Mouse (Mus musculus): ENCODE results near the gene Kif6. TPM values are rescaled to one million over a fixed set of nuclear protein-coding genes. Genes with fewer than 3 reads are reported as not detected.

Gene Kif6
- polyA plus RNA-seq, 1 experiment from 2014 or later, result 3.3 TPM

DNA sequence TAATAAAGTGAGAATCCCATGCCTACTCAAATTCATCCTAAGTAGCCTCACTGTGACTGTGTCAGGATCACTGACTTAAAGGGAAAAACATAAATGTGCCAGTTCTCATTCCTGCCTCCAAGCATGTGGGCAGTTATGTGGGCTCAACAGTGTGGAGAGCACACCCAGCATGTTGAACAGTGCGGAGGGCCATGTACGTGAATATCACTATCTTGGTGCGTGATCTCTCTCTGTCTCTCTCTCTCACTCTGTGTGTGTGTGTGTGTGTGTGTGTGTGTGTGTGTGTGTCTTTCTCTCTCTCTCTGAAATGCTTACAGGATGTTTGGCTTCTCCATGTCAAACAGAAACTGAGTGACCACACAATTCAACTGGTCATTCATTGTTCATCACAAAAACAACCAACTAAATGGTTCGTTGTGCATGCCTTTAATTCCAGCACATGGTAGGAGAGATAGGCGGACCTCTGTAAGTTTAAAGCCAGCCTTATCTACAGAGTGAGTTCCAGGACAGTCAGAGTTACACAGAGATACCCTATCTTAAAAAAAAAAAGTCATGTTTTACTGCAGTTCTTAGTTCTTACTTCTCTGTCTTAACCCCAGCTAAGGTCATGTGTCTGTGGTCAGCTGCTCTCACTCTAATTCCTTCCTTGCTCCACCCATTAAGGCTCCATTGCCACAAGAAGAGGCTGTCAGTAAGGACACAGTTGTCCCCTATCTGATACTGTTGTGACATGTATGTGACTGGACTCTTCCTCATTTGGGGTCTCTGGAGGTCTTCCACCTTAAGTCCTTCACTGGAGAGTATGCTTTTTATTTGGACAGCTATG lies 266.2 kb downstream of the Kif6 start:
- WGBS, result 88% methylated on average over 5 of the region's 5 CpGs
- Histone ChIP-seq H3K4me1 (replicated peaks; ENCODE audit: control insufficient read depth, insufficient read depth, low read length) (peaks cover 8% of the 10 kb centered on the region), H3K4me2 (ENCODE audit: low read length) (no peak overlapping the region), H3K9me3 (ENCODE audit: control insufficient read depth, low read length) (no peaks in the 10 kb centered on the region), H3K4me3 (replicated peaks; ENCODE audit: low read length) (no peak overlapping the region), H3K36me3 (ENCODE audit: control insufficient read depth, insufficient read depth) (no peaks in the 10 kb centered on the region), H3K9ac (replicated peaks; ENCODE audit: low read depth, low read length) (no peak overlapping the region), H3K27me3 (replicated peaks; ENCODE audit: control insufficient read depth, insufficient read depth, low read length) (no peaks in the 10 kb centered on the region), H3K27ac (ENCODE audit: low read length) (no peak overlapping the region)
- ATAC-seq, result no peak

DNA sequence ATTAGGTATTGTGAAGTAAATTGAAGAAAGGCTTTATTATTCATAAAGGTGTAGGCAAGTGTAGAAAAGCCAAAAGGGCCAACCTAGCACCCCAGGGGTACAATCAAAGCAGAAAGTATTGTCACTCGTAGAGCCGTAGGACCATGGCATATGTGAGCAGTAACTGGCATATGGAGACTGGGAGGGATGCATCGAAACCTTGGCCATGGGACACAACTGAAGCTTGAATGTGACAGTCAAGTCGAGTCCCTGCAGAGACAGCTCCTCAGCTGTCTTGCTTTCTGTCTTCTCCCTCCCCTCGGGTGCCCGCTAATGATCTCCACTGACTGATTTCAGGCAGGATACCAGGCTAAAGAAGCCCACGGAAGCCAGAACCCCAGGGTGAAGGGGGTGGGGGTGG lies 266.9 kb downstream of the Kif6 start:
- Histone ChIP-seq H3K9me3 (ENCODE audit: control insufficient read depth, low read length) (no peaks in the 10 kb centered on the region), H3K4me1 (replicated peaks; ENCODE audit: control insufficient read depth, insufficient read depth, low read length) (peaks cover 8% of the 10 kb centered on the region), H3K4me3 (replicated peaks; ENCODE audit: low read length) (no peak overlapping the region), H3K36me3 (ENCODE audit: control insufficient read depth, insufficient read depth) (no peaks in the 10 kb centered on the region), H3K27me3 (replicated peaks; ENCODE audit: control insufficient read depth, insufficient read depth, low read length) (no peaks in the 10 kb centered on the region), H3K9ac (replicated peaks; ENCODE audit: low read depth, low read length) (no peak overlapping the region), H3K27ac (ENCODE audit: low read length) (no peak overlapping the region), H3K4me2 (ENCODE audit: low read length) (no peak overlapping the region)
- ATAC-seq, result no peak
- 73% methylated on average over 7 of the region's 7 CpGs for WGBS

DNA sequence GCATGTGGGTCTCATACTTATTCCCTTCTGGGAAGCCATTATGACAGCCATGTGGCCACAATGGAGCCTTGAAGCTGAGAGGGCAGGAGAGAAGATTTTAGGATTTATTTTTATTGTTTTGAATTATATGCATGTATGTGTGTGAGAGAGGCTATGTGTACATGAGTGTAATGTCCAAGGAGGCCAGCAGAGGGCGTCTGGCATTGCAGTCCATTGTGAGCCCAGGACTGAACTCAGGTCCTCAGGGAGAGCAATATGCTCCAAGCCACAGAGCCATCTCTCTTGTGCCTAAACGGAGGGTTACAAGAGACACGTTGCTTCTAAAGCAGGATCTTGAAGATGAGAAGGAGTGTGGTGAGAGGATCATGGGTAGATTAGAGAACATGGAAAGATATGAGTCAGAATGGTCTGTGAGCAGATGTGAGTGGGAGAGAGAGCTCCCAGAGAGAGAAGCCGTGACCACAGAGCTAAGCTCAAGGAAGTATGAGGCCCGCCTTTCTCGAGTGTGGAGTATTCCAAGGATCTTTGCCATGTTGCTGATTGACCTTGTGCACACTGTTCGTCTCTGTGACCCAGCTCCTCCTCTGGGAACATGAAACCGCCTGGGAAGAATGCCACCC lies 268.3 kb downstream of the Kif6 start:
- Histone ChIP-seq H3K9ac (replicated peaks; ENCODE audit: low read depth, low read length) (no peak overlapping the region), H3K4me3 (replicated peaks; ENCODE audit: low read length) (no peak overlapping the region), H3K27ac (ENCODE audit: low read length) (no peak overlapping the region), H3K9me3 (ENCODE audit: control insufficient read depth, low read length) (no peaks in the 10 kb centered on the region), H3K4me1 (replicated peaks; ENCODE audit: control insufficient read depth, insufficient read depth, low read length) (peaks cover 8% of the 10 kb centered on the region), H3K4me2 (ENCODE audit: low read length) (no peak overlapping the region), H3K36me3 (ENCODE audit: control insufficient read depth, insufficient read depth) (no peaks in the 10 kb centered on the region), H3K27me3 (replicated peaks; ENCODE audit: control insufficient read depth, insufficient read depth, low read length) (no peaks in the 10 kb centered on the region)
- no peak for ATAC-seq
- WGBS, result 87% methylated on average over 8 of the region's 8 CpGs

- Histone ChIP-seq H3K27me3 (replicated peaks; ENCODE audit: control insufficient read depth, insufficient read depth, low read length) (no peaks in the 10 kb centered on the region), H3K4me1 (replicated peaks; ENCODE audit: control insufficient read depth, insufficient read depth, low read length) (peaks cover 11% of the 10 kb centered on the region), H3K4me2 (ENCODE audit: low read length) (no peak overlapping the region), H3K36me3 (ENCODE audit: control insufficient read depth, insufficient read depth) (no peaks in the 10 kb centered on the region), H3K27ac (ENCODE audit: low read length) (no peak overlapping the region), H3K4me3 (replicated peaks; ENCODE audit: low read length) (no peak overlapping the region), H3K9me3 (ENCODE audit: control insufficient read depth, low read length) (no peaks in the 10 kb centered on the region), H3K9ac (replicated peaks; ENCODE audit: low read depth, low read length) (no peak overlapping the region)
- peak; percentile 24 for ATAC-seq
- 44% methylated on average over 11 of the region's 11 CpGs for WGBS
These were observed 270.1 kb downstream of the Kif6 start for GRCm38 (mm10) chr17:49885035-49885434.

DNA sequence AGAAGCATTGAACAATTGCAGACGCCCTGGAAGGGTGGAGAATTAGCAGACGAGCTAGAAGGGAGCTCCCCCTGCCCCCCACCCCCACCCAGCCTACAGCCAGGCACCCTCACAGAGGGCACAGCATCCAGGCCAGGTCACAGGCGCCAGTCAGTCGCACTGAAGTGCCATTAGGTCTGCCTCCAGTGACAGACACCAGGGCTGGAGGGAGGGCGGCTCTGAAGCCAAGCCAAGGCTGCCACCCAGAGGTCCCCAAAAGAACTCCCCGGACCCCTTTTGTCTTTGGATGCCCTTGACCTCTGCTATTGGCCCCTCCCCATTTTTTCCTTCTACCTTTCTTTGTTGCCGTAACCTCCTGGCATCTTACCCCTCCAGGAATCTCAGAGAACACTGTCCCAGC lies 274.7 kb downstream of the Kif6 start:
- no peaks in the 10 kb centered on the region for H3K27me3 ChIP-seq (replicated peaks; ENCODE audit: control insufficient read depth, insufficient read depth, low read length)
- no peak overlapping the region for H3K4me2 ChIP-seq (ENCODE audit: low read length)
- H3K4me1 ChIP-seq (replicated peaks; ENCODE audit: control insufficient read depth, insufficient read depth, low read length), result peaks cover 14% of the 10 kb centered on the region
- no peaks in the 10 kb centered on the region for H3K36me3 ChIP-seq (ENCODE audit: control insufficient read depth, insufficient read depth)
- no peak overlapping the region for H3K4me3 ChIP-seq (replicated peaks; ENCODE audit: low read length)
- no peak overlapping the region for H3K27ac ChIP-seq (ENCODE audit: low read length)
- WGBS, result 35% methylated on average over 7 of the region's 7 CpGs
- no peak overlapping the region for H3K9ac ChIP-seq (replicated peaks; ENCODE audit: low read depth, low read length)
- ATAC-seq, result peak; percentile 65
- no peaks in the 10 kb centered on the region for H3K9me3 ChIP-seq (ENCODE audit: control insufficient read depth, low read length)

GRCm38 (mm10) chr17:49890861-49891260 lies 275.9 kb downstream of the Kif6 start:
- Histone ChIP-seq H3K4me2 (ENCODE audit: low read length) (no peak overlapping the region), H3K27ac (ENCODE audit: low read length) (no peak overlapping the region), H3K4me1 (replicated peaks; ENCODE audit: control insufficient read depth, insufficient read depth, low read length) (0 out of 2 replicates have a peak, but pooled peaks cover 6% of the 10 kb centered on the region), H3K9ac (replicated peaks; ENCODE audit: low read depth, low read length) (no peak overlapping the region), H3K36me3 (ENCODE audit: control insufficient read depth, insufficient read depth) (no peaks in the 10 kb centered on the region), H3K4me3 (replicated peaks; ENCODE audit: low read length) (no peak overlapping the region), H3K9me3 (ENCODE audit: control insufficient read depth, low read length) (no peaks in the 10 kb centered on the region), H3K27me3 (replicated peaks; ENCODE audit: control insufficient read depth, insufficient read depth, low read length) (no peaks in the 10 kb centered on the region)
- 67% methylated on average over 16 of the region's 16 CpGs for WGBS
- peak; percentile 49 for ATAC-seq

- no peak overlapping the region for H3K4me2 ChIP-seq (ENCODE audit: low read length)
- WGBS, result 82% methylated on average over 6 of the region's 6 CpGs
These were observed 277.5 kb downstream of the Kif6 start for GRCm38 (mm10) chr17:49892390-49892789.

GRCm38 (mm10) chr17:49894471-49894870 lies 279.5 kb downstream of the Kif6 start:
- Histone ChIP-seq H3K27ac (ENCODE audit: low read length) (no peak overlapping the region), H3K4me3 (replicated peaks; ENCODE audit: low read length) (no peak overlapping the region), H3K4me1 (replicated peaks; ENCODE audit: control insufficient read depth, insufficient read depth, low read length) (peaks cover 14% of the 10 kb centered on the region; the same call in 1 of the 2 replicates), H3K9ac (replicated peaks; ENCODE audit: low read depth, low read length) (no peak overlapping the region), H3K4me2 (ENCODE audit: low read length) (no peak overlapping the region), H3K36me3 (ENCODE audit: control insufficient read depth, insufficient read depth) (no peaks in the 10 kb centered on the region), H3K9me3 (ENCODE audit: control insufficient read depth, low read length) (no peaks in the 10 kb centered on the region), H3K27me3 (replicated peaks; ENCODE audit: control insufficient read depth, insufficient read depth, low read length) (no peaks in the 10 kb centered on the region)
- WGBS, result 94% methylated on average over 6 of the region's 6 CpGs
- ATAC-seq, result no peak

More at GRCm38 (mm10) chr17:49892390-49892789, 277.5 kb downstream of the Kif6 start:
- Histone ChIP-seq H3K9ac (replicated peaks; ENCODE audit: low read depth, low read length) (no peak overlapping the region), H3K36me3 (ENCODE audit: control insufficient read depth, insufficient read depth) (no peaks in the 10 kb centered on the region), H3K9me3 (ENCODE audit: control insufficient read depth, low read length) (no peaks in the 10 kb centered on the region), H3K4me1 (replicated peaks; ENCODE audit: control insufficient read depth, insufficient read depth, low read length) (0 out of 2 replicates have a peak, but pooled peaks cover 6% of the 10 kb centered on the region), H3K27ac (ENCODE audit: low read length) (no peak overlapping the region), H3K4me3 (replicated peaks; ENCODE audit: low read length) (no peak overlapping the region), H3K27me3 (replicated peaks; ENCODE audit: control insufficient read depth, insufficient read depth, low read length) (no peaks in the 10 kb centered on the region)
- ATAC-seq, result no peak

DNA sequence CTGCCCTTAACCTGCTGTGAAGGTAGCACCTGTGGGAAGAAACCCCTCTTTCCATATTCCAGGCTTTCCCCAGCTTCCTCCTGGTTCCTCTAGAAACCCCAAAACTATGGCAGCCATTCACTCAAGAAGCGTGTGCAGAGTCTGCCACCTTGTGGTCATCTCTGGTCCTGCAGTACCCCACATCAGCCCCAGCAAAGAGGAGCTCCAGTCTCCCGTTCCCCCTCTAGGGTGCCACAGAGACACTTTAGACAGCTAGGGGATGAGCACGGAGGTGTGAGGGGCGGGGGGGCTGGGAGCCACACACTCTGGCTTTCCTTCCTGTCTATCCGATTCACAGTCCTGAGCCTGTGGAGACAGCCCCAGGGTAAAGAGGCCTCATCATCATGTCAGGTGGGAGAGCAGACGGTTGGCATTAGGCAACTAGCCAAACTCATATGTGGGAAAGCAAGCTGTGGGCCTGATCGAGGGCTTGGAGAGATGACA lies 284.0 kb downstream of the Kif6 start:
- no peak overlapping the region for H3K27ac ChIP-seq (ENCODE audit: low read length)
- no peak overlapping the region for H3K4me2 ChIP-seq (ENCODE audit: low read length)
- H3K36me3 ChIP-seq (ENCODE audit: control insufficient read depth, insufficient read depth), result no peaks in the 10 kb centered on the region
- H3K9ac ChIP-seq (replicated peaks; ENCODE audit: low read depth, low read length), result no peak overlapping the region
- H3K9me3 ChIP-seq (ENCODE audit: control insufficient read depth, low read length), result no peaks in the 10 kb centered on the region
- ATAC-seq, result peak; percentile 76
- 6% methylated on average over 7 of the region's 7 CpGs for WGBS
- peaks cover 8% of the 10 kb centered on the region; the same call in 1 of the 2 replicates for H3K4me1 ChIP-seq (replicated peaks; ENCODE audit: control insufficient read depth, insufficient read depth, low read length)
- H3K27me3 ChIP-seq (replicated peaks; ENCODE audit: control insufficient read depth, insufficient read depth, low read length), result no peaks in the 10 kb centered on the region
- no peak overlapping the region for H3K4me3 ChIP-seq (replicated peaks; ENCODE audit: low read length)
